Mouse (Mus musculus) MEL (cell line): ENCODE results near the gene Epb41l4b.

Experiments
- JUND ChIP-seq: IDR thresholded peaks from 2 replicates; pipeline ENCODE4 v1.6.1; 2011; ENCODE audit warnings: low read depth, mild to moderate bottlenecking, improper control_type of control experiment, low read length
- USF1 ChIP-seq: IDR thresholded peaks from 2 replicates; pipeline ENCODE4 v1.6.1; 2014; ENCODE audit warnings: low read depth, mild to moderate bottlenecking, inconsistent platforms, low read length, improper control_type of control experiment, moderate library complexity
- ZKSCAN1 ChIP-seq: IDR thresholded peaks from 2 replicates; pipeline ENCODE4 v1.6.1; 2012; ENCODE audit warnings: low read depth, mild to moderate bottlenecking, inconsistent platforms, low read length, improper control_type of control experiment, moderate library complexity

DNA sequence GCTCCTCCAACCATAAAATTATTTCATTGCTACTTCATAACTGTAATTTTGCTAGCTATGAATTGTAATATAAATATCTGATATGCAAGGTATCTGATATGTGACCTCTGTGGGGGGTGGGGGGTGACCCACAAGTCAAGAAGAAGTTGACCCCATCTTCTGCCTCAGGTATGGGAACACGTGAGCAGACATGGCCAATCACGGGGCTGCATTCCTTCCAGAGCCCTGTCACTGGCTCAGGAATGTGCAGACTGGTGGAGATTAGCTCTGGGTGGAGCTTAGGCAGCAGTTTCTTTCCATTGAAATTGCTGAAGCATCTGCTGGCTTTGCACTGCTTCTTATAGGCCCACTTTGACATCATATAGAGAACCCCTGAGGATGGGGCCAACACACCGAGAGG, 4.9 kb upstream of the Epb41l4b start:
- TF ChIP-seq USF1 (no peak), JUND (no peak), ZKSCAN1 (no peak)
